Mouse (Mus musculus): ENCODE results near the gene Srsf9.
A peak's percentile ranks its signal among the peaks of the same experiment; 100 is the strongest.

DNA sequence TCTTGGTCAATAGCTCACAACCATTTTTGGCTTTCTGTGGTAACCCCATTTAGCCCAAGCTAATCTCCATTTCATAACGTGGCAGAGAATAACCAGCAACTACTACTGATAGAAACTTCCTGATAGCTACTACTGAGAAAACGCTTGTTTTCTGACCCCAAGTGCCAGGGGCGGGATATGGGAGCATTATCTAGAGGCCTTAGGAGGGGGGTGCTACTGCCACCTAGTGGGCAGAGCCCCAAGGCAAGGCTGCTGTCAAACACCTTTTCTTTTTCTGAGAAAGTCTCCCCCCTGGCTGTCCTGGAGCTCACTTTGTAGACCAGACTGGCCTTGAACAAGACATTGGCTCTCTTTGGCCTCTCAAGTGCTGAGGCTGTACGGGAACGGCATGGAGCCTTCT, 20.6 kb downstream of the Srsf9 start:
- TF ChIP-seq CTCF (IDR thresholded peaks at IDR 0.05; ENCODE audit: insufficient read depth, low read depth, low read length) (peak; percentile 44; the same call in 1 of the 2 replicates), POLR2A (IDR thresholded peaks at IDR 0.05; ENCODE audit: insufficient read depth, low read depth, low read length) (no peak)

All from olfactory bulb, adult 2 months (tissue).